Mouse (Mus musculus) fibroblast of lung, adult 2 months (primary cell): ENCODE measurements around the gene Agl.

ENCODE experiments used
- DNase-seq: peaks from one replicate; pipeline ENCODE4 v3.0.0-alpha.2; 2011; ENCODE audit warnings: low read depth

The Agl gene

DNA sequence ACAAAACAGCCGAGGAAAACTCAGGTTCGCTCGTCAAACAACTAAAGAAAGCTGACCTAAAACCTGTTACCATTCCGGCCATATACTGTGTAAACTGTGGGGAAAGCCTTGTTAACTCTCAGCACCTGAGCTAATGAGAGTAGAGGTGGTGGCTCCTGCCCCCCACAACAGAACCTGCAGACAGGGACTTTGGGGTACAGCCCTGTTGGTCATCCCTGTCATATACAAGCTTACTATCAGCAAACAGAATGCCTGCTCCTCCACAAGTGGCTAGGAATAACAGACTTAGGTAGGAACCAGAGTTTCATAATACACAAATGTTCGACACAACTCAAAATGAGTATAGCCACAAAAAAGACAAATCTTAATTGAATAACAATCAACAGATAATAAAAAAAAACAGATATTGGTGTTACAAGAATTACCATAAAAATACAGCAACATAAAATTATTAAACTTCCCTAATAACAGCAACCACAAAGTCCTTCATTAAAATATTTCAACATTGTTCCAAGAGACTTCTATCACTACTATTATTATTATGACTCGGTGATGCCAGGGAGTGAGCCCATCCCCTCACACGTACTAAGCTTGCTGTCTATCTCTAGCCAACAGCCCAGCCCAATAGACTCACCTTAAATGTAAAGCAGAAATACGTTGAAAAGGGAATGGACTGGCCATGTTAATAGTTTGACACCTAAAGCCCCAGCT, 112.9 kb downstream of the Agl start:
- no peak for DNase-seq

GRCm38 (mm10) chr3:116694312-116694711, 113.7 kb downstream of the Agl start:
- DNase-seq, result no peak
